Mouse (Mus musculus) heart, adult 9 months (tissue): ENCODE measurements around the gene Hat1.
A peak's percentile ranks its signal among the peaks of the same experiment; 100 is the strongest.
"Not testable (repeated sequence)": the region's sequence is repeated elsewhere in the genome, so short reads cannot be mapped to it uniquely, and the experiment has no call there.

ENCODE experiments used
- DNase-seq, 2 experiments: peaks; one replicate each; pipeline ENCODE4 v3.0.0; 2022; ENCODE audit warnings: low spot score in 2 of 2

Gene Hat1

GRCm38 (mm10) chr2:71388951-71389763 is at the start of gene Hat1:
Hat1 (plus strand) TSS chr2:71388958.
- DNase-seq = peak; percentile 94 to 95

- DNase-seq = peak; percentile 15 to 18
These were observed 48.6 kb upstream of the Hat1 start for GRCm38 (mm10) chr2:71340126-71340525.

DNA sequence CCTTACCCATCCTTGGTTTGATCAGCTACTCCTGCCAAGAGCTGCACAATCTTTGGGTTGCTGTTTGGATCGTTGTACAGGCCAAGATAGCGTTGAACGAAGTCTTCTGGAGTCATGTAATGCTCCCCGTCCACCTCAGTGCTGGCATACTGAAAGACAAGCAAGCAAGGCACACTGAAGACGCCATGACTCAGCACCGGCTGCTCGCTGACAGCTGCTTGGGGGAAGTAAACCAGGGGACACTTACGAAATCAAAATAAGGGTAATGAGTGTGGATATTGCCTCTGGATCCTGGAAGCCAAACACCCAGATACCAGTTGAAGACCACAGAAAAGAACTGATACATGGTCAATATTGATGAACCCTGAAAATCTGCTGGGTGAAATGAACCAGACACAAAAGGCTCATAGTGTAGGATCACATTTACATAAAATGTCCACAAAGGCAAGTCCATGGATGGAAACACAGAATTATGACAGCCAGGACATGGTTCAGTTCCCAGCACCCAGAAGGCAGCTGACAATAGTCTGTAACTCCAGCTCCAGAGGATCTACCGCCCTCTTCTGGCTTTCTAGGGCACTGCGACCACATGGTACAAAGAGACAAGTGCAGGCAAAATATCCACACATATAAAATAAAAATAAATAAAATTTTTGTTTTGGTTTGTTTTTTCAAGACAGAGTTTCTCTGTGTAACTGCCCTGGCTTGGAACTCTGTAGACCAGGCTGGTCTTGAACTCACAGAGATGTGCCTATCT is 44.7 kb upstream of the Hat1 start:
- no peak for DNase-seq

- DNase-seq = no peak
These were observed 41.6 kb upstream of the Hat1 start for GRCm38 (mm10) chr2:71347160-71347559.

- no peak for DNase-seq
These were observed 40.8 kb upstream of the Hat1 start for GRCm38 (mm10) chr2:71347732-71348490.

GRCm38 (mm10) chr2:71349511-71349910 is 39.2 kb upstream of the Hat1 start:
- no peak for DNase-seq

DNA sequence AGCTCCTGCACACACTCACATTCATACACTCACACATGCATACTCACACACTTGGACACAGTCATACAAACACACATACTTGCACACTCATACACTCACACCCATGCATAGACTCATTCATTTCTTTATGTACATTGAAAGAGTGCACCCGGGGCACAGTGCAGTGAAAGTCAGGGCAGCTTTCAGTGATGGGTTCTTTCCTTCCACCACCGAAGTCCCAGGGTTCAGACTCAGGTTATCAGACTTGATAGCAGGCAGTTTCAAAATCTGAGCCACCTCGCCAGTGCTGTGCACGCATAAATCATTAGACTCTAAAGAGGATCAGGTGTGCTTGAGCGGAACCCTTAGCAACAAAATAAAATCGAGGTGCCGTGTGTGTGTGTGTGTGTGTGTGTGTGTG is 38.6 kb upstream of the Hat1 start:
- DNase-seq = no peak

GRCm38 (mm10) chr2:71350904-71351726 is 37.6 kb upstream of the Hat1 start:
- DNase-seq = no peak

DNA sequence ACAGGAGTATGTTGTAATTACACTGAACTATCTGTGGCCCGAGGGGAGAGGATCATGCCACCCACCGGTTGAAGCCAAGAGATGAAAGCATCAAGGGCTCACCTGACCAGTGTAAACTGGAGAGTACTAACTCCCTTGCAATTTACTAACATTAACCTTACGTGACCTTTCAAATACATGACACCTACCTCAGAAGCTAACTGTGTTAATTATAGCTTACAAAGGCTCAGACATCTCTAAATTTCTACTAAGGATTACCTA is 37.1 kb upstream of the Hat1 start:
- no peak for DNase-seq

DNA sequence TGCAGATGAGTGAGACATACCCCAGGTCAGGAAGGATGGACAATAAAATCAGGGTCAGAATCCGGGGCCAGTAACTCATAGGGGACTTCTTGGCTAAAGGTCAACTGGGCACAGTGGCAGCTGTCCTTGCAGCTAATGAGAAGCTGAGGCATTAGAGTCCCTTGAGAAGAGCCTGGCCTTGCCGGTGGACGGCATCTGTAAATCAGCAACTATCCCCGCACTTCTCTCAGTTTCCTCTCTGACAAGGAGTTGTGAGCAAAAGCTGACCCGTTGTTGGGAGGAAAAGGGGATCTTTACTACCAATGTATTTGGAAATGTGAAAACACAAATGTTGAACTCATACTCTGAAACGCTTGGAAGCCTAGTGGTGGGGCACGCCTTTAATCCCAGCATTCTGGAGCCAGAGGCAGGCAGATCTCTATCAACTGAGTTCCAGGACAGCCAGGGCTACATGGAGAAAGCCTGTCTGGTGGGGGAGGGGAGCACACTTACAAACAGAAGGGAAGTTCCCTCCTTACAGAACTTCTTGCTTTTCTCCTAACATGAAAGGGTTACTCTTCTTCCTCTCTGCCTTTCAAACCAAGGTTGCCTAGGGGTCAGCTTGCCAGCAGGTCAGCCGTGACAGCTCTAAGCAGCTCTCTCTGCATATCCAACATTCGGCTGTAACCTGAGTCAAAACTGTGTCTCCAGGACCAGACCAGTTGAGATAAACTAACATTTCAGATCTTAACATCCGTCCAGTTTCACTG is 35.3 kb upstream of the Hat1 start:
- peak in 1 of 2 experiments; percentile 41 for DNase-seq

- DNase-seq = no peak
These were observed 34.7 kb upstream of the Hat1 start for GRCm38 (mm10) chr2:71354055-71354425.

GRCm38 (mm10) chr2:71358347-71358746 is 30.4 kb upstream of the Hat1 start:
- no peak for DNase-seq

- DNase-seq = no peak
These were observed 28.6 kb upstream of the Hat1 start for GRCm38 (mm10) chr2:71360192-71360591.

DNA sequence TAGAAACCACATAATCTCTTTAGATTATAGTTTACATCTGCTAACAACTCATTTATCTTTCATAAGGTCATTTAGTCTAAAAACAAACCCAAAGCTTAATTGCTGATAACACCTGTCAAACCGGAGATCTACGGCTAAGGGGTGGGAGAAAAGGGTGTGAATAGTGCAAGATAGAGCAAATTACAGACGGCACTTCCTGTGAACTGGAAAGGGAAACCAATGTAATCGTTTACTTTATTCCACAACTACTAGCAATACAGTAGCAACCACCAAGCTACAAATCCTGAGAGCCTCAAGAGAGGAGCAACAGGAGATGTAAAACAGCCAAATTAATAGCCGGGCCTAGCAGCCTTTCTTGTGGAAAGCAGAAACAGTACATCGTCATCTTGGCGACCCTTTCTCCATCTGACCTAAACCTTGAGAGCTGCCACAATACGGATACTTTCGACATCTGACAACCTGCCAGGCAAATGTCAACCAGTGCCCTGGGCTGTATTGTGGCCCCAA is 22.1 kb upstream of the Hat1 start:
- peak; percentile 31 for DNase-seq

- DNase-seq = peak; percentile 86 to 88
These were observed 21.5 kb upstream of the Hat1 start, which contains the start of gene Slc25a12 for GRCm38 (mm10) chr2:71367125-71367880. Slc25a12 (minus strand) TSS chr2:71367749.

DNA sequence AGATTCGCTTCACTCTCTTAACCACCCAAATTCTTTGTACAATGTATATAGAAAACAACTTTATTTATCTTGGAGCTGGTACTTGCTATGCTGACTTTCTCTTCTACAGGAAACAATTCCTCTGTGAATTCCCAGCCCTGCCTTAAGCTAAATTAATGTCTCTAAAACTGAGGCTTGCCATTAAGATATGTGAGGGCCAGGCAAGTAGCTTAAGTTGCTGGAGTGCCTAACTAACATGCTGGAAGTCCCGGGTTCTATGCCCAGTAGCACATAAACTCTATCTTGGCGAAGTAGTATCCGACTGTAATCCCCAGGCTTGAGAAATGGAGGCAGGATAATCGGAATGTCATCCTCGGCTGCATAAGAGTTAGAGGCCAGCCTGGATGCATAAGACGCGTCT is 20.7 kb upstream of the Hat1 start:
- no peak for DNase-seq

DNA sequence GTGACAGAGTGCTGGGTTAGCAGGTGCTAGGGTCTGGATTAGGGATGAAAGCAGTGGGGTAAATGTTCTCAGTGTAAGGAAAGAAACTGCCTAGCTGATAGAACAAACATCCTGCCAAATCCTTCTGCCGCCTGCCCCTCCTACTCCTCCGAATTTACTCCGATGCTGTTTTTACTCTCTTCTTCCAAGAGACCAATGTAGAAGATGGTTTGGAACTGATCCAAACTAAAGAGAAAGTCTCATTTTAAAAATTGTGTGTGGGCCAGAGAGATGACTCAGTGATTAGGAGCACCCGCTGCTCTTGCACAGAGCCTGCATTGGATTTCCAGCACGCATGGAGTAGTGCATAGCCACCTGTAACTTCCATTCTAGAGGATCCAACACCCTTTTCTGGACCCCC is 17.0 kb upstream of the Hat1 start:
- no peak for DNase-seq

DNA sequence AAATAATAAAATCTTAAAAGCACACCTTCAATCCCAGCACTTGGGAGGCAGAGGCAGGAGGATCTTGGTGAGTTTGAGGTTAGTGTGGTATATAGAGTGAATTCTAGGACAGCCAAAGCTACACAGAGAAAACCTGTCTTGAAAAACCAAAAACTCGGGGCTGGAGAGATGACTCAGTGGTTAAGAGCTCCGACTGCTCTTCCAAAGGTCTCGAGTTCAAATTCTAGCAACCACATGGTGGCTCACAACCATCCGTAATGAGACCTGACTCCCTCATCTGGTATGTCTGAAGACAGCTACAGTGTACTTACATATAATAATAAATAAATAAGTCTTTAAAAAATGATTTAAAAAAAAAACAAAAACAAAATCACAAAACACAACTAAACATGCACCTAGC is 16.5 kb upstream of the Hat1 start:
- DNase-seq = not testable (repeated sequence)

DNA sequence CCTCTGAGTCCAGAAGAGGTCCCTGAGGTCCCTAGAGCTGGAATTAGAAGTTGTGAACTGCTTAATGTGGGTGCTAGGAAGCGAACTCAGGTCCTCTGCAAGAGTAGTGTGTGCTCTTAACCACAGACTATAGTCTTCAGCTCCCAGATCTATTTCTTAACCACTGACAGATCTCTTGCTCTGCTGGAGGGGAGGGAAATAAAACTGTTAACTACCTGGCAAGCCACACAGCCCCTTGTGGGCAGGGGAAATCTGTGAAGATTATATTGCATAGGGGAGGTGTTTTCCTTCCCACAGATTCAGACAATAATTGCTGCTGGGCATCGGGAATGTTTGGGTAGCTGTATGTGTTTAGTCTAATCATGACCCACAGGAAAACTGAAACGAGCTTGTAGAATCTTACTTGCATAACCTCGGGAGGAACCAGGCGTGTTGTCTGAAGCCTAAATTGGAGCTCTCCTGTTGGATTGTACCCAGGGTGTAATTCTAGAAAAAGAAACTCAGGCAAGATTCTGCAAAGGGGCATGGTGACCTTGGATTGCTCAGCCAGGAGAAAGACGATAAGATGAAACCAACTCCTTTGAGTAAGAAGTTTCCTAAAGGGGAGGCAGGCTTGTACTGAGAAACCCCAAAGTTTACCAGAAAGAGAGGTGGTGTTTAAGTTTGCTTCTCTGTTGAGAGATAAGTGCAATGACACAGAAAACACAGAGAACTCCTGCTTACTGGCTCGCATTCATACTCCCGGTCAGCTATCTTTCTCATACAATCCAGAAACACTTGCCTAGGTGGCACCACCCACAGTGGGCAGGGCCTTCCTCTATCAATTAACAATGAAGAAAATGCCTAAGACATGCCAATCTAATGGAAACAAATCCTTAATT is 14.2 kb upstream of the Hat1 start:
- DNase-seq = peak in 1 of 2 experiments; percentile 14
